Mouse (Mus musculus): ENCODE measurements at regions not wholly inside any gene's neighbourhood (a gene's known extent, or its start where the extent isn't known, plus 50 kb on each side); places are given as distances from the start of the nearest gene placed in this dataset.

GRCm38 (mm10) chr4:55701334-55701733, 169.1 kb upstream of the Klf4 start:
- TF ChIP-seq CTCF (conservative IDR thresholded peaks at IDR 0.05 in 1 of 2, IDR thresholded peaks at IDR 0.05 in 1 of 2; ENCODE audit: low read depth in 2 of 2, low read length in 2 of 2) (no peak), SMC3 (IDR thresholded peaks at IDR 0.05; ENCODE audit: low read depth, low read length) (no peak), MAZ (IDR thresholded peaks at IDR 0.05; ENCODE audit: low read depth, low read length) (no peak), EP300 (IDR thresholded peaks at IDR 0.05; ENCODE audit: low read length) (no peak), MEF2A (IDR thresholded peaks at IDR 0.05; ENCODE audit: borderline replicate concordance, low read depth, low read length) (no peak), USF2 (conservative IDR thresholded peaks at IDR 0.05; ENCODE audit: low read depth, low read length) (no peak), TCF12 (IDR thresholded peaks at IDR 0.05; ENCODE audit: low read depth, low read length) (no peak), ELF1 (IDR thresholded peaks at IDR 0.05; ENCODE audit: low read depth, low read length) (no peak), POLR2A (IDR thresholded peaks at IDR 0.05; ENCODE audit: low read depth, low read length) (no peak), E2F4 (IDR thresholded peaks at IDR 0.05; ENCODE audit: insufficient replicate concordance, low read depth, low read length) (no peak), GABPA (IDR thresholded peaks at IDR 0.05; ENCODE audit: insufficient replicate concordance, low read depth, low read length) (no peak), HCFC1 (IDR thresholded peaks at IDR 0.05; ENCODE audit: low read depth, low read length) (no peak)

All from CH12.LX (cell line).